Mouse (Mus musculus) adrenal gland (tissue): Measurements from ENCODE around the gene Zfp62.
"Not testable (repeated sequence)": the region's sequence is repeated elsewhere in the genome, so short reads cannot be mapped to it uniquely, and the experiment has no call there.

ENCODE experiments used
- intact Hi-C: fragments of 180-260 bp; cut with DNase I; formaldehyde crosslinking; loops from one replicate; pipeline ENCODE4 v1.15.1; 2025
- long read RNA-seq, 2 experiments: library from polyadenylated mRNA; unstranded; transcript quantifications; one replicate each; pipeline ENCODE4 v2.0.0; 2020; ENCODE audit warnings: borderline replicate concordance in 1 of 2; ENCODE audit not compliant: insufficient replicate concordance in 1 of 2

Zfp62 gene
- long read RNA-seq, experiment 1, partial matches to known transcripts, result 0 of 4 reads
- long read RNA-seq, experiment 1, other reads (novel, unspliced or antisense), result 0 of 4 reads
- long read RNA-seq, experiment 2, transcript Zfp62-203 (4 exons, 3,872 nt), result major isoform, 5 of 8 reads
- long read RNA-seq, experiment 2, partial matches to known transcripts, result 0 of 8 reads
- long read RNA-seq, experiment 2, other reads (novel, unspliced or antisense), result 3 of 8 reads

DNA sequence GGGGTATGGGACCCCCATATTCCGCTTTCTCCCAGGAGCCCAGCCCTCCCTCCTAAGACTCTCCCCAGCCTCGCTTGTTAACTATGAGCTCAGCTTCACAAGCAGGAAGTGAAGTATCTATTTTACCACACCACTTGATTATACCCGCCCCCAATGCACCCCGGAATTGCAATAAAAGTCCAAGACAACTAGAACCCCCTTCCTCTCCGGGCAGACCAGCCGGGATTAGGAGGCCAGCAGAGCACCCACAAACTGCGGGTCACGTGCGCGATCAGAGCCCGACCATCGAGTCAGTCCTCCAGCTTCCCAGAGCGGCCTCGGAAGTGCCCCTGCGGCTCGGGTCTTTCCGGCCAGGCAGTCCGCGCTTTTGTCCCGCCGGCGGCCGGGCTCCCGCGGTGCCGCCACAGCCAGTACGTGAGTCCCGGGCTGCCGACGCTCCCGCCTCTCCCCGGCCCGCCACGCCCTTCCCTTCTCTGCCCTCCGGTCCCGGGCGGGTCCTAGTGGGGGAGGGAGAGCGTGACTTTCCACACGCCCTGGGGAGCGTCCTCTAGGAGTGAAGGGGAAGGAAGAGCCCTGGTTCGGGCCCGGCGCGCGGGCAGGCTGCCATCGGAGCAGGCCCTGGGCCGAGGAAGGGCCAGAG, at the start of gene Zfp62:
Zfp62 (plus strand) TSS at position 164 of the 640 bp plus-strand sequence.
- intact Hi-C loops, result loop anchor here (5.0 kb wide), 1 partner anchor 331 kb away; the partner anchor contains the start of gene Irgm1

DNA sequence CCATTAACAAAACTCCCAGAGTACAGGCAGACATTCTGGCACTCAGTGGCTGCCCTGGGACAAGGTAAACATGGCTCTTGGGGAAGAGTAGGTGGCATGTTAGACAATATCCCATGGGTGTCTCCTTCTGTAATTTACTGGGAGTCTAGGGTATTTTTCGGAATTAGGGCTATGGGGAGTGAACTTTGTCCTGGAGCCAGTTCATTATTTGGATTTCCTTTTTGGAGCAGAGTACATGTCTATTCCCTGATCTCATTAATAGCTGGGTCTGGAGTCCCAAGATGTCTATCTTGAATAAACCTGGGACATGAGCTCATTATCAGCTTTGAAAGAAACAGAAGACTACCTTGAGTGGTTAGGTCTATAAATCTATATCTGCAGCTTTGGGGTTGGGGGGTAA, 49.0 kb upstream of the Zfp62 start, which contains the start of gene Olfr1394:
Olfr1394 (plus strand) TSS at position 301 of the 400 bp plus-strand sequence.
- intact Hi-C loops, result no loop called here

DNA sequence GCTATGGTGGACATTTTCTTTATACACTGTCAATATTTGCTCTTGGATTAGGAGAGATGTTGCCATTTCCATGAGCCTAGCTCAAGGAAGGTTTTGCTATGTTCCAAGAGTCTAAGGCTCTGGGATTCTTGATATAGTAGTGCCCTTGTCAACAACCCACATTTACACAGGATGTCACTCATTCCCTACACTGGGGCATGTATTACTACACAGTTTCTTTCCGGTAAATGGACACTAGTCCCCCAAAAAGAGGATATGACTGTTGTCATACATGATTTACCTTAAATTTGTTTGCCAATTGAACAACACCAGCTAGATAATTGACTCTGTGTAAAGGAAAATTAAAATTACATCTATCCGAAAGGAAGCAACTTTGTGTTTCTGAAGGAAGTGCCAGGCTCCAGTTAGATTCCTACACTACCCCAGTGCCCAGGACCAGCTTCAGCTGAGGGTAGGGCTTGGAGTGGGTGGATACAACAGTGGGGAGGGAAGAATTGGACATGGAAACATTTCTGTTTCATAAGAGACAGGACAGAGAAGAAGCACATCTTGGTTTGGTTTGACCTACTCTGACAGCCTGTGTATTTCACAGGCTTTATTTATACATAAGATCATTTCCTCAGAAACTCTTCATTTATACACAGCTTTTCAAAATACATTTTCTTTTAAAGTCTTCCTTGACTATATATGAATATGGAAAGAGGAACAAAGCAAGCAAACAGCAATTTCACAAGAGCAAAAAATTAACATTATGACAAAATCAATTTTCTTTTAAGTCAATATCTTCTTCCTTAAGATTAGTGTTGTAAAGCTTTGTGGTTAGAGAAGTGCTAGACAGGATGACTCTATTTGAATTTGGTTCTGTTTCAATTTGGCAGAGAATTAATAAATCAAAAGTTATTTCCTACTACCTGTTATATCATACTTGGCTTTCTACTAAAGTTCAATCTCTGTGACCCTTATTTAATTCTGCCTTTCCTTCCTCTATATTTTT, 46.0 kb upstream of the Zfp62 start:
- intact Hi-C loops, result no loop called here

GRCm38 (mm10) chr11:49168839-49169611, 34.1 kb upstream of the Zfp62 start:
- intact Hi-C loops, result no loop called here

DNA sequence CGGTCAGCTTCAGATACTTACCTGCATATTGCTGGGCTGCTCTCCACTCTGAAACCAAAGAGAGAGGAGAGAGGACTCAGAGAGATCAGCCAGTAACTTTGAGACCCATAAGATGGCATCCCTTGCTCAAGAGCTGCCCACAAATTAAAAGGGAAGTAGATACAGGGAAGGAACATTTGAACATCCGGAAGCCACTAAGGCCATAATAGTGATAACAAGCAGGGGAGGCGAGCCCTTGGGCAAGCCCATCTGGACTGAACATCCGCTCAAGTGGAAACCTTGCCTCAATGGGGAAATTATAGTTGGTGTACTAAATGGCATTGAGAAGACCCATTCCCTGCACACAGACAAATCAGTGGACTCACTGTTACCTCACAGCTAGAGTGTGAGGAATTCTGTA, 32.5 kb upstream of the Zfp62 start:
- intact Hi-C loops, result no loop called here

DNA sequence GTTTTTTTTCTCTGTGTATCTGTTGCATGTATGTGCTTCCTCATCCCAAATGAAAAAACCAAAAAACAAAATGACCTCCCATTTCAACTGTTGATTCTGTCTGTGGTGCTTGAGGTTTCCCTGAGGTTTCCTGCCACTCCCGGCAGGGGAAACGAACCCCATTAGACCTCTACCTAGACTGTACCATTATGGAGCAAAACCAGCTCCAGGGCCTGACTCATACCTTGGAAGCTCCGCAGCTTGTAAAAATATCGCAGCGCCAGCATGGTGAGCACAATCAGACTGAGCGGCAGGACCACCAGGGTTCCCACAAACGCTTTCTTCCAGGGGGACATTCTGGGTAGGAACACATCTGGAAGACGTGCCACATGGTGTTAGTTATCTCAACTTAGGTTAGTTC, 27.7 kb upstream of the Zfp62 start:
- intact Hi-C loops, result no loop called here

GRCm38 (mm10) chr11:49176047-49176779, 26.9 kb upstream of the Zfp62 start:
- intact Hi-C loops, result not testable (repeated sequence)

- intact Hi-C loops, result loop anchor here (10.0 kb wide), 1 partner anchor 372 kb away; the partner anchor contains the start of gene Olfr1380
Measured at GRCm38 (mm10) chr11:49183172-49183571, 19.9 kb upstream of the Zfp62 start.

DNA sequence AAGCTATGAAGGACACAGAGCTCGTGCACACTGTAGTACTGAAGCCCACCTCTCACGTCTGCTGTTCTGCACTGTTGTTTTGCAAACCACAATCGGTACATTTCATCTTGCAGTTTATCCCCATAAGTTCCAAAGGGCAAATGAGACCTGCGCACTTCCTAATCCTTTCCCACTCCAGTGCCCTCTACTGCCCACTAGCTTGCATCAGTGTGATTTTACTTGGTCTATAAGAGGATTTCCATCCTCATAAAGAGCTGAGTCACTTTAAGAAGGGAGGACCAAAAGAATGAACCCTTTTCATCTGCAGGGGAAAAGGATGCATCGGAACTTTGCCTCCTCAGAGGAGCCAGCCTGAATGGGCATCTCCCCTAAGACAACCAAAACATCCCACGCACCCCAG, 16.6 kb upstream of the Zfp62 start:
- intact Hi-C loops, result loop anchor here (10.0 kb wide), 1 partner anchor 368 kb away; the partner anchor contains the start of gene Olfr1380

DNA sequence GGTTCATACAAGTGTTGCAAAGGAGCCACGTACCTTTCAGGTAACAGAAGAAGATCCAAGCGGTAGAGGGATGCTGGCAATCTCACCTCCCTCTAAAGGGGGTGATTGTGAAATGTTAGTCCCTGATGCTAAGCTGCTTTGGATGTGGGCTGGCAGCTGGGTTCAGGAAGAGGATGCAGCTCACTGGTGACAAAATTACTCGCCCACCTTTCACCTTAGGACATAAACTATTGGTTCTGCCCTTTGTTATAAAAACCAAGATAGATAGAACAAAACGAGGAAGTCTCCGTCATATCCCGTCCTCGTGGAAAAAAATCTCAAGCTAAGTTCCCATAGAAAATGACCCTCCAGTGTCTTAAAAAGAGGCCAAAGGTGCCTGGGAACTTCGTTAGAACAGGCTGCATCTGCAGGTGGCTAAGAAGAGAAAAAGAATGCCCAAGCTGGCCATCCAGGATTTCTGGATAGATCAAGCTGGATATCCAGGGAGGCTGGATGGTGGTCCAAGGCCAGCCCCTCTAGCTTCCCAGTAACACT, 16.1 kb upstream of the Zfp62 start, which contains the start of gene Btnl9:
Btnl9 (minus strand) TSS at position 205 of the 534 bp plus-strand sequence.
- intact Hi-C loops, result loop anchor here (10.0 kb wide), 1 partner anchor 368 kb away; the partner anchor contains the start of gene Olfr1380

DNA sequence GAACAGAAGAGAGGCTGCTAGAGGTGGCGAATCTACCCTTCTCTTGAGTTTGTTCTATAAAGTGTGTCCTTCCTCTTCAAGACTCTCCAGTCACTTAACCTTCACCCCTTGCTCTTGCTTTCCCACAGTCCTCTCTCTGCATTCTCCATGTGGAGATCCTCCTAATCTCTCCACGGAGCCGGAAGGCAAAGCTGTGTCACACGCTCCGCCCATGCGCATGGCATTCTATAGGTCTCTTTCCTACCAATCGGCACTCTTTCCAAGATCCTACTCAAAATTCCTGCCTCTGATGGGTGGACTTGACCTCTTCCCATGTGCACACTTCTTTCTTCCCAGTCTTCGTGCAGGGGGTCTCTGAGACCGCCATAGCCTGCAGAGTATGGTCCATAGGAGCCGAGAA, 15.4 kb upstream of the Zfp62 start:
- intact Hi-C loops, result loop anchor here (2.0 to 10.0 kb wide), 2 partner anchors 223 to 367 kb away; partner anchors contain the start of gene Olfr1380

- intact Hi-C loops, result loop anchor here (1.0 to 10.0 kb wide), 3 partner anchors 82 to 365 kb away; partner anchors contain the start of gene Olfr1380
Measured at GRCm38 (mm10) chr11:49189737-49190136, 13.4 kb upstream of the Zfp62 start.

DNA sequence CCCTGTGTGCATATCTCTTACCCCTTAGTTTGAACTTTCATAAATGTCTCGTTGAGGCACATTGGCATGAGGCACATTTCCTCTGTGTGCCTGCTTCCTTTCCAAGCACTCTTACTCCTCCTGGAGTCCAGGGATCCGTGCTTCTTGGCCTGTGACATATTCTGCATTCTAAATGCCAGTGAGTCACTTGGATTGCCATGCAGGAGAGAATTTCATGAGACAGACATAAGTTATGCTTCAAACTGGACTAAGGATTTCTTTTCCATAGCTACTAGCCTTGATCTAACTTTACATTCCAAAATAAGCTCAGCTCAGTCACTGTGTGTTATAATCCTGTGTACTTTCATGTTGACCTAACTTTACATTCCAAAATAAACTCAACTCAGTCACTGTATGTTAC, 12.0 kb upstream of the Zfp62 start:
- intact Hi-C loops, result no loop called here

- intact Hi-C loops, result loop anchor here (5.0 kb wide), 1 partner anchor 58 kb away; no protein-coding TSS in a partner anchor
Measured at GRCm38 (mm10) chr11:49194771-49195170, 8.3 kb upstream of the Zfp62 start.

- intact Hi-C loops, result loop anchor here (5.0 kb wide), 1 partner anchor 56 kb away; no protein-coding TSS in a partner anchor
Measured at GRCm38 (mm10) chr11:49195819-49196322, 7.2 kb upstream of the Zfp62 start.

GRCm38 (mm10) chr11:49200666-49201065, 2.4 kb upstream of the Zfp62 start:
- intact Hi-C loops, result loop anchor here (5.0 kb wide), 1 partner anchor 328 kb away; the partner anchor contains the start of gene Irgm1

GRCm38 (mm10) chr11:49201142-49201541, 1.9 kb upstream of the Zfp62 start:
- intact Hi-C loops, result loop anchor here (5.0 kb wide), 1 partner anchor 329 kb away; the partner anchor contains the start of gene Irgm1

GRCm38 (mm10) chr11:49202071-49202470, 1.0 kb upstream of the Zfp62 start:
- intact Hi-C loops, result loop anchor here (5.0 kb wide), 1 partner anchor 330 kb away; the partner anchor contains the start of gene Irgm1
